Mouse (Mus musculus) heart, adult 2 months (tissue): ENCODE measurements around the gene Sdccag8.

ENCODE experiments used
- CTCF ChIP-seq: fragments of 200-600 bp; IDR thresholded peaks from 2 replicates; pipeline ENCODE4 v1.8.1; 2022; ENCODE audit warnings: antibody characterized with exemption, mild to moderate bottlenecking, moderate library complexity
- POLR2A ChIP-seq: fragments of 200-500 bp; IDR thresholded peaks from 2 replicates; pipeline ENCODE4 v1.6.1; 2011; ENCODE audit warnings: mild to moderate bottlenecking, low read depth, low read length, control low read depth; ENCODE audit not compliant: insufficient read depth

DNA sequence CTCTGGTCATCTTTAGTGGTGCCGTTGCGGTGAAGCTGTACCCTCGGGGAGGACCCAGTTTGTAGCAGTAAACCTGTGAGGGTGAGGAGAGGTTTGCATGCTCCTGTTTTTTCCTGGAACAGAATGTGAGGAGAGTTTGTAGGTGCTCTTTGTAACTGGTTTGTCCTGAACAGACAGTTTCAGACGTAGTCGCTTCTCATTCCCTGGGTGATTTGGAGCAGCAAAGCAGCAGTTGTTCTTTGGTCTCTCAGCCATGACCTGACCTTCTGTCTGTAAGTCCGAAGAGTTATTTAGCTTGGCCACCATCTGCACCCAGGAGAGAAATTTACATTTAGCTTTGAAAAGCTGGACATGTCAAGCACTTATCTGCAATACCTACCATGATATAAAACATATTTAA lies 65.2 kb downstream of the Sdccag8 start:
- no peak for TF ChIP-seq CTCF
- TF ChIP-seq POLR2A = no peak
